Mouse (Mus musculus) kidney, postnatal 0 days (tissue): ENCODE data around the gene Rgs1. TPM values are rescaled to one million over a fixed set of nuclear protein-coding genes. Genes with fewer than 3 reads are reported as not detected.
A peak's percentile ranks its signal among the peaks of the same experiment; 100 is the strongest.

Source experiments
- ATAC-seq: fragments of 200-750 bp; cut with Nextera tagmentation; replicated peaks from 2 replicates; pipeline ENCODE4 v1.8.0; 2017; ENCODE audit warnings: low read depth, moderate number of reproducible peaks, moderate TSS enrichment, moderate library complexity; ENCODE audit not compliant: low FRiP score
- DNase-seq: peaks from one replicate; pipeline ENCODE4 v3.0.0-alpha.2; 2016; ENCODE audit warnings: low spot score
- H3K27ac ChIP-seq: fragments of 300-500 bp; sonication (generic); 2 replicates; pipeline ENCODE4 v1.5.1; 2014; ENCODE audit warnings: mild to moderate bottlenecking
- H3K27me3 ChIP-seq: fragments of 300-500 bp; sonication (generic); 2 replicates; pipeline ENCODE4 v1.6.1; 2014; ENCODE audit warnings: low read length, mixed read lengths; ENCODE audit not compliant: insufficient read depth
- H3K36me3 ChIP-seq: fragments of 300-500 bp; sonication (generic); 2 replicates; pipeline ENCODE4 v1.6.1; 2014; ENCODE audit warnings: low read length, mixed read lengths; ENCODE audit not compliant: insufficient read depth
- H3K4me1 ChIP-seq: fragments of 300-500 bp; sonication (generic); replicated peaks from 2 replicates; pipeline ENCODE4 v1.6.1; 2014; ENCODE audit warnings: antibody characterized with exemption, low read length, mixed read lengths; ENCODE audit not compliant: insufficient read depth
- H3K4me2 ChIP-seq: fragments of 300-500 bp; sonication (generic); 2 replicates; pipeline ENCODE4 v1.6.1; 2014; ENCODE audit warnings: mild to moderate bottlenecking, low read length, moderate library complexity, mixed read lengths
- H3K4me3 ChIP-seq: fragments of 300-500 bp; sonication (generic); replicated peaks from 2 replicates; pipeline ENCODE4 v1.5.1; 2014; ENCODE audit warnings: low read depth, low read length
- H3K9ac ChIP-seq: fragments of 300-500 bp; sonication (generic); 2 replicates; pipeline ENCODE4 v1.6.1; 2014; ENCODE audit warnings: low read depth, low read length
- H3K9me3 ChIP-seq: fragments of 300-500 bp; sonication (generic); replicated peaks from 2 replicates; pipeline ENCODE4 v1.6.1; 2016; ENCODE audit warnings: low read length, inconsistent platforms, mixed read lengths
- CTCF ChIP-seq: IDR thresholded peaks from 2 replicates; pipeline ENCODE4 v1.5.1; 2016; ENCODE audit warnings: antibody characterized with exemption, low read depth, mild to moderate bottlenecking, moderate library complexity
- WGBS: fragments of 180-500 bp; shearing (Covaris S2); extraction: QIAGEN DNeasy Blood & Tissue Kit; methylation state at CpG from one replicate; pipeline ENCODE4 v1.1.7; 2014; 5-methylcytosine and 5-hydroxymethylcytosine counted together
- polyA plus RNA-seq: library from polyadenylated mRNA; unstranded; fragments of >200 nt; fragmentation: Nextera tagmentation; extraction: Ambion mirVana; gene quantifications from 2 replicates; pipeline ENCODE4 v1.2.1, GENCODE M21; 2015

Rgs1 gene
- 0.17 and 0.25 TPM in 2 replicates for polyA plus RNA-seq

GRCm38 (mm10) chr1:144248923-144249322 lies at the start of gene Rgs1:
TSS of gene Rgs1 (minus strand) at chr1:144249242.
- H3K36me3 ChIP-seq = no peaks in the 10 kb centered on the region
- H3K9ac ChIP-seq = no peak within 1 kb of the TSS
- H3K27me3 ChIP-seq = no peaks in the 10 kb centered on the region
- no peak within 1 kb of the TSS for H3K27ac ChIP-seq
- DNase-seq (no peak), ATAC-seq (no peak)
- no peak for TF ChIP-seq CTCF
- no peak within 1 kb of the TSS for H3K4me3 ChIP-seq
- H3K4me1 ChIP-seq = no peaks in the 10 kb centered on the region
- 73% methylated on average over 9 of the region's 9 CpGs for WGBS
- H3K9me3 ChIP-seq = no peaks in the 10 kb centered on the region
- H3K4me2 ChIP-seq = no peak within 1 kb of the TSS

GRCm38 (mm10) chr1:144283020-144284014 lies 34.3 kb upstream of the Rgs1 start:
- TF ChIP-seq CTCF = no peak
- Histone ChIP-seq H3K4me2 (no peak overlapping the region), H3K4me1 (no peaks in the 10 kb centered on the region), H3K9ac (no peak overlapping the region), H3K9me3 (no peaks in the 10 kb centered on the region), H3K27ac (no peak overlapping the region), H3K27me3 (no peaks in the 10 kb centered on the region), H3K4me3 (no peak overlapping the region), H3K36me3 (no peaks in the 10 kb centered on the region)
- no peak for ATAC-seq
- 89% methylated on average over 3 of the region's 3 CpGs for WGBS
- DNase-seq = no peak

GRCm38 (mm10) chr1:144280056-144280455 lies 31.0 kb upstream of the Rgs1 start:
- TF ChIP-seq CTCF = no peak
- DNase-seq (peak; percentile 12), ATAC-seq (no peak)
- Histone ChIP-seq H3K9ac (no peak overlapping the region), H3K27ac (no peak overlapping the region), H3K9me3 (no peaks in the 10 kb centered on the region), H3K4me3 (no peak overlapping the region), H3K4me1 (no peaks in the 10 kb centered on the region), H3K4me2 (no peak overlapping the region), H3K27me3 (no peaks in the 10 kb centered on the region), H3K36me3 (no peaks in the 10 kb centered on the region)
- WGBS = 61% methylated on average over 4 of the region's 4 CpGs

- Histone ChIP-seq H3K9ac (no peak overlapping the region), H3K27ac (no peak overlapping the region), H3K9me3 (no peaks in the 10 kb centered on the region), H3K4me3 (no peak overlapping the region), H3K36me3 (no peaks in the 10 kb centered on the region), H3K4me1 (no peaks in the 10 kb centered on the region), H3K27me3 (no peaks in the 10 kb centered on the region), H3K4me2 (no peak overlapping the region)
- ATAC-seq (no peak), DNase-seq (no peak)
- no peak for TF ChIP-seq CTCF
- 80% methylated on average over 2 of the region's 2 CpGs for WGBS
These were observed 23.9 kb upstream of the Rgs1 start for GRCm38 (mm10) chr1:144272991-144273390.

- 77% methylated on average over 2 of the region's 2 CpGs for WGBS
- H3K27ac ChIP-seq = no peak overlapping the region
- H3K9ac ChIP-seq = no peak overlapping the region
- no peaks in the 10 kb centered on the region for H3K9me3 ChIP-seq
- no peaks in the 10 kb centered on the region for H3K36me3 ChIP-seq
- H3K4me1 ChIP-seq = no peaks in the 10 kb centered on the region
- ATAC-seq = no peak
- no peak for DNase-seq
- no peak overlapping the region for H3K4me3 ChIP-seq
- no peak overlapping the region for H3K4me2 ChIP-seq
- no peak for TF ChIP-seq CTCF
- H3K27me3 ChIP-seq = no peaks in the 10 kb centered on the region
These were observed 20.1 kb upstream of the Rgs1 start for GRCm38 (mm10) chr1:144269112-144269511.

- H3K36me3 ChIP-seq = no peaks in the 10 kb centered on the region
- H3K4me1 ChIP-seq = no peaks in the 10 kb centered on the region
- TF ChIP-seq CTCF = no peak
- no peak overlapping the region for H3K4me3 ChIP-seq
- 62% methylated on average over 3 of the region's 3 CpGs for WGBS
- no peaks in the 10 kb centered on the region for H3K9me3 ChIP-seq
- no peak overlapping the region for H3K9ac ChIP-seq
- no peak overlapping the region for H3K4me2 ChIP-seq
- H3K27me3 ChIP-seq = no peaks in the 10 kb centered on the region
- DNase-seq = peak; percentile 83
- ATAC-seq = 0 out of 2 replicates have a peak, but pooled peaks have one; percentile 25
- H3K27ac ChIP-seq = no peak overlapping the region
These were observed 18.7 kb upstream of the Rgs1 start for GRCm38 (mm10) chr1:144267471-144268470.
